Mouse (Mus musculus) hindbrain, embryonic 16.5 days (tissue): ENCODE measurements around the gene Zbtb16. TPM values are rescaled to one million over a fixed set of nuclear protein-coding genes. Genes with fewer than 3 reads are reported as not detected.

ENCODE experiments used
- ATAC-seq: fragments of 200-750 bp; cut with Nextera tagmentation; 2 replicates; pipeline ENCODE4 v1.8.0; 2017; ENCODE audit warnings: moderate TSS enrichment, moderate library complexity
- H3K27ac ChIP-seq: fragments of 300-500 bp; sonication (generic); 2 replicates; pipeline ENCODE4 v1.5.1; 2014; ENCODE audit warnings: low read depth, mild to moderate bottlenecking, control low read depth, low read length, moderate library complexity
- H3K27me3 ChIP-seq: fragments of 300-500 bp; sonication (generic); replicated peaks from 2 replicates; pipeline ENCODE4 v1.6.1; 2014; ENCODE audit warnings: low read length; ENCODE audit not compliant: control insufficient read depth, insufficient read depth
- H3K36me3 ChIP-seq: fragments of 300-500 bp; sonication (generic); 2 replicates; pipeline ENCODE4 v1.6.1; 2014; ENCODE audit warnings: mild to moderate bottlenecking, low read length, moderate library complexity, mixed read lengths; ENCODE audit not compliant: control insufficient read depth, insufficient read depth
- H3K4me1 ChIP-seq: fragments of 300-500 bp; sonication (generic); 2 replicates; pipeline ENCODE4 v1.6.1; 2014; ENCODE audit warnings: low read depth, low read length; ENCODE audit not compliant: control insufficient read depth, insufficient read depth
- H3K4me2 ChIP-seq: fragments of 300-500 bp; sonication (generic); 2 replicates; pipeline ENCODE4 v1.6.1; 2014; ENCODE audit warnings: mild to moderate bottlenecking, low read length, control low read depth, moderate library complexity
- H3K4me3 ChIP-seq: fragments of 300-500 bp; sonication (generic); 2 replicates; pipeline ENCODE4 v1.5.1; 2014; ENCODE audit warnings: mild to moderate bottlenecking, low read length, control low read depth, moderate library complexity
- H3K9ac ChIP-seq: fragments of 300-500 bp; sonication (generic); 2 replicates; pipeline ENCODE4 v1.6.1; 2014; ENCODE audit warnings: low read depth, mild to moderate bottlenecking, control low read depth, low read length, moderate library complexity
- H3K9me3 ChIP-seq: fragments of 300-500 bp; sonication (generic); 2 replicates; pipeline ENCODE4 v1.6.1; 2014; ENCODE audit warnings: mild to moderate bottlenecking, low read length, moderate library complexity; ENCODE audit not compliant: control insufficient read depth
- WGBS: fragments of 180-500 bp; shearing (Covaris S2); extraction: QIAGEN DNeasy Blood & Tissue Kit; methylation state at CpG from one replicate; pipeline ENCODE4 v1.1.7; 2014; 5-methylcytosine and 5-hydroxymethylcytosine counted together
- polyA plus RNA-seq: library from polyadenylated mRNA; unstranded; fragments of >200 nt; fragmentation: Nextera tagmentation; extraction: Ambion mirVana; gene quantifications from 2 replicates; pipeline ENCODE4 v1.2.1, GENCODE M21; 2015

Zbtb16 gene
- polyA plus RNA-seq, 1 experiment from 2014 or later: 8.4 TPM

GRCm38 (mm10) chr9:48707824-48708229 lies 128.2 kb downstream of the Zbtb16 start:
- Histone ChIP-seq H3K27me3 (no peaks in the 10 kb centered on the region), H3K9me3 (no peaks in the 10 kb centered on the region), H3K4me2 (no peak overlapping the region), H3K27ac (no peak overlapping the region), H3K4me1 (peaks cover 17% of the 10 kb centered on the region), H3K4me3 (no peak overlapping the region), H3K9ac (no peak overlapping the region), H3K36me3 (no peaks in the 10 kb centered on the region)
- WGBS: 91% methylated on average over 6 of the region's 6 CpGs
- no peak for ATAC-seq

- Histone ChIP-seq H3K4me2 (no peak overlapping the region; the same call in 1 of the 2 replicates), H3K9me3 (no peaks in the 10 kb centered on the region), H3K27me3 (no peaks in the 10 kb centered on the region), H3K27ac (no peak overlapping the region), H3K9ac (no peak overlapping the region), H3K36me3 (no peaks in the 10 kb centered on the region), H3K4me3 (no peak overlapping the region), H3K4me1 (peaks cover 17% of the 10 kb centered on the region)
- 51% methylated on average over 14 of the region's 14 CpGs for WGBS
- ATAC-seq: peak; percentile 30; the same call in 1 of the 2 replicates
Measured at GRCm38 (mm10) chr9:48707134-48707823, 128.7 kb downstream of the Zbtb16 start.

- no peak overlapping the region for H3K4me3 ChIP-seq
- H3K36me3 ChIP-seq: no peaks in the 10 kb centered on the region
- no peak for ATAC-seq
- H3K27ac ChIP-seq: no peak overlapping the region
- H3K4me2 ChIP-seq: no peak overlapping the region
- H3K9me3 ChIP-seq: no peaks in the 10 kb centered on the region
- no peaks in the 10 kb centered on the region for H3K27me3 ChIP-seq
- H3K4me1 ChIP-seq: no peaks in the 10 kb centered on the region
- WGBS: 60% methylated on average over 4 of the region's 4 CpGs
- no peak overlapping the region for H3K9ac ChIP-seq
Measured at GRCm38 (mm10) chr9:48701296-48701695, 134.7 kb downstream of the Zbtb16 start.

- Histone ChIP-seq H3K27ac (no peak overlapping the region), H3K27me3 (no peaks in the 10 kb centered on the region), H3K9ac (no peak overlapping the region), H3K36me3 (no peaks in the 10 kb centered on the region), H3K4me2 (no peak overlapping the region), H3K9me3 (no peaks in the 10 kb centered on the region), H3K4me1 (no peaks in the 10 kb centered on the region), H3K4me3 (no peak overlapping the region)
- WGBS: 55% methylated on average over 8 of the region's 8 CpGs
- ATAC-seq: no peak
Measured at GRCm38 (mm10) chr9:48700871-48701270, 135.2 kb downstream of the Zbtb16 start.

GRCm38 (mm10) chr9:48697470-48697815 lies 138.6 kb downstream of the Zbtb16 start:
- ATAC-seq: no peak
- Histone ChIP-seq H3K36me3 (no peaks in the 10 kb centered on the region), H3K9me3 (no peaks in the 10 kb centered on the region), H3K4me1 (no peaks in the 10 kb centered on the region), H3K27me3 (no peaks in the 10 kb centered on the region; the same call in none of the 2 replicates), H3K4me3 (no peak overlapping the region), H3K9ac (no peak overlapping the region), H3K27ac (no peak overlapping the region), H3K4me2 (no peak overlapping the region)
- WGBS: 28% methylated on average over 2 of the region's 2 CpGs

- H3K4me1 ChIP-seq: no peaks in the 10 kb centered on the region
- no peak for ATAC-seq
- H3K9me3 ChIP-seq: no peaks in the 10 kb centered on the region
- 0 out of 2 replicates have a peak overlapping the region, but pooled peaks have one; percentile 13 for H3K9ac ChIP-seq
- no peaks in the 10 kb centered on the region; the same call in none of the 2 replicates for H3K27me3 ChIP-seq
- 38% methylated on average over 12 of the region's 12 CpGs for WGBS
- H3K4me2 ChIP-seq: no peak overlapping the region
- no peaks in the 10 kb centered on the region for H3K36me3 ChIP-seq
- H3K27ac ChIP-seq: no peak overlapping the region
- H3K4me3 ChIP-seq: no peak overlapping the region
Measured at GRCm38 (mm10) chr9:48696731-48697469, 139.1 kb downstream of the Zbtb16 start.

GRCm38 (mm10) chr9:48696330-48696729 lies 139.7 kb downstream of the Zbtb16 start:
- no peaks in the 10 kb centered on the region for H3K4me1 ChIP-seq
- no peak for ATAC-seq
- H3K4me3 ChIP-seq: no peak overlapping the region
- no peaks in the 10 kb centered on the region; the same call in none of the 2 replicates for H3K27me3 ChIP-seq
- WGBS: 21% methylated on average over 4 of the region's 4 CpGs
- H3K4me2 ChIP-seq: no peak overlapping the region
- H3K36me3 ChIP-seq: no peaks in the 10 kb centered on the region
- no peak overlapping the region for H3K27ac ChIP-seq
- no peaks in the 10 kb centered on the region for H3K9me3 ChIP-seq
- H3K9ac ChIP-seq: no peak overlapping the region

- whole genome bisulfite sequencing: 44% methylated on average over 4 of the region's 4 CpGs
- H3K36me3 ChIP-seq: no peaks in the 10 kb centered on the region
- ATAC-seq: no peak
- no peak overlapping the region for H3K4me3 ChIP-seq
- H3K4me2 ChIP-seq: no peak overlapping the region
- H3K27ac ChIP-seq: no peak overlapping the region
- no peaks in the 10 kb centered on the region for H3K9me3 ChIP-seq
- H3K9ac ChIP-seq: no peak overlapping the region
- no peaks in the 10 kb centered on the region for H3K4me1 ChIP-seq
- H3K27me3 ChIP-seq: no peaks in the 10 kb centered on the region; the same call in none of the 2 replicates
Measured at GRCm38 (mm10) chr9:48695796-48696195, 140.2 kb downstream of the Zbtb16 start.

- no peak overlapping the region for H3K9ac ChIP-seq
- no peaks in the 10 kb centered on the region for H3K36me3 ChIP-seq
- H3K4me1 ChIP-seq: no peaks in the 10 kb centered on the region
- no peaks in the 10 kb centered on the region for H3K9me3 ChIP-seq
- H3K4me2 ChIP-seq: no peak overlapping the region
- 12% methylated on average over 10 of the region's 10 CpGs for WGBS
- no peaks in the 10 kb centered on the region; the same call in none of the 2 replicates for H3K27me3 ChIP-seq
- no peak for ATAC-seq
- no peak overlapping the region for H3K4me3 ChIP-seq
- no peak overlapping the region for H3K27ac ChIP-seq
Measured at GRCm38 (mm10) chr9:48694616-48695061, 141.4 kb downstream of the Zbtb16 start.
